Mouse (Mus musculus) liver, adult 2 months (tissue): ENCODE data around the gene Fibp.

Experiments
- CTCF ChIP-seq: fragments of 200-500 bp; IDR thresholded peaks from 2 replicates; pipeline ENCODE4 v1.5.1; 2011; ENCODE audit warnings: low read depth, low read length, control low read depth
- POLR2A ChIP-seq: fragments of 200-500 bp; IDR thresholded peaks from 2 replicates; pipeline ENCODE4 v1.6.1; 2011; ENCODE audit warnings: low read length, control low read depth; ENCODE audit not compliant: insufficient read depth; ENCODE audit errors: extremely low read depth

DNA sequence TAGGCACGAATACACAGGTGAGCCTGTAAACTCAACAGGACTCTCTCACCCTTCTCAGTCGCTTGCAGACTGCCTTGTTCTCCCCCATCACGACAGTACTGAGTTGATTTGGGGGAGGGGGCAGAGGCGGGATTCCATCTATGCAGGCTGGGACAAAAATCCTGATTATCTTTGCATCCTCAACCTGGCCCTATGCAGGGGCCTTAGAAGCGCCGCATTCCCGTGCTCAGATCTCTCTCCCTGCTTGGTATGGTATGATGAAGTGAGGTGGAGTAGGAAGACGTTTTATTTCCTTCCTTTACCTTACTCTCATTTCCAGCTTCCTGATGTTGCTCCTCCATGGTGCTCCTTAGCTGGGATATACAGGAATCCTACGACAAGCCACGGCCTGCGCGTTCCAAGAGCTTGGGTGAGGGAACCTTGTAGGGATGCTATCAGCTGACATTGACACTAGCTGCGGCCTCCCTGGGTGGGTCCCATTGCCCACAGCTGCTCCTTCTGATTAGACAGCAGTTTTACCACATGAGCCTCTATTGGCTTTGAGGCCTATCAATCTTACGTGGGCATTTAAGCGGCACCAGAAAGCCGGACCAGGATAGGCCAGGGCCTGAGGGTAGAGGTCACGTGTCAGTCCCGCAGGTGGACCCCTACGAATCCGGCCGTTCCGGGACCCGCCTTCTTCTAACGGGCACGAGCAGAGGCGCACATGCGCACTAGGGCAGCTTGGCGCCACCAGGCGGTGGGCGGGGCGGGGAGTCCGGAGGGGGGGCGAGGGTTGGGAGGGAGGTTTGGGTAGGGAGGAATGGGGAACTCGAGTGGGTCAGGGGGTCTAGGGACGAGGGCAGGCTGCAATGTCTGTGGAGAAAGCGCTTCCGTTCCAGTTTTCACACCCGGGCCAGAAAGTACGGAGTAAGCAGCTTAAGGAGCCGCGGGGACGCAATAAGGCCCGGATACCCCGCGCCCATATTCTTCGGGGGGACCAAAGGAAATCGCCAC lies 49.9 kb downstream of the Fibp start, which contains the start of gene Snx32:
- no peak for TF ChIP-seq CTCF
- 0 out of 2 replicates have a peak, but pooled peaks have one; percentile 4 for TF ChIP-seq POLR2A
